Mouse (Mus musculus) liver, postnatal 0 days (tissue): Measurements from ENCODE around the gene Ssh2. TPM values are rescaled to one million over a fixed set of nuclear protein-coding genes. Genes with fewer than 3 reads are reported as not detected.

ENCODE experiments used
- ATAC-seq: fragments of 200-750 bp; cut with Nextera tagmentation; 2 replicates; pipeline ENCODE4 v1.8.0; 2017; ENCODE audit warnings: mild to moderate bottlenecking, moderate library complexity
- DNase-seq: peaks from one replicate; pipeline ENCODE4 v3.0.0-alpha.2; 2016
- H3K27ac ChIP-seq: fragments of 300-500 bp; sonication (generic); 2 replicates; pipeline ENCODE4 v1.5.1; 2014; ENCODE audit warnings: antibody characterized with exemption, moderate library complexity, mild to moderate bottlenecking, low read depth
- H3K27me3 ChIP-seq: fragments of 300-500 bp; sonication (generic); 2 replicates; pipeline ENCODE4 v1.6.1; 2014; ENCODE audit warnings: low read length, control low read depth, mixed read lengths; ENCODE audit not compliant: insufficient read depth
- H3K36me3 ChIP-seq: fragments of 300-500 bp; sonication (generic); replicated peaks from 2 replicates; pipeline ENCODE4 v1.6.1; 2014; ENCODE audit warnings: mild to moderate bottlenecking, control low read depth, low read length, moderate library complexity, mixed read lengths; ENCODE audit not compliant: insufficient read depth
- H3K4me1 ChIP-seq: fragments of 300-500 bp; sonication (generic); 2 replicates; pipeline ENCODE4 v1.6.1; 2014; ENCODE audit warnings: antibody characterized with exemption, mild to moderate bottlenecking, control low read depth; ENCODE audit not compliant: insufficient read depth
- H3K4me2 ChIP-seq: fragments of 300-500 bp; sonication (generic); 2 replicates; pipeline ENCODE4 v1.6.1; 2014; ENCODE audit warnings: low read depth, mild to moderate bottlenecking, low read length, moderate library complexity, mixed read lengths
- H3K4me3 ChIP-seq: fragments of 300-500 bp; sonication (generic); 2 replicates; pipeline ENCODE4 v1.5.1; 2014; ENCODE audit warnings: low read depth, low read length
- H3K9ac ChIP-seq: fragments of 300-500 bp; sonication (generic); replicated peaks from 2 replicates; pipeline ENCODE4 v1.6.1; 2014; ENCODE audit warnings: mild to moderate bottlenecking, moderate library complexity
- H3K9me3 ChIP-seq: fragments of 300-500 bp; sonication (generic); 2 replicates; pipeline ENCODE4 v1.6.1; 2016; ENCODE audit warnings: mild to moderate bottlenecking, control low read depth, low read length, mixed read lengths
- CTCF ChIP-seq: sonication (generic); IDR thresholded peaks from 2 replicates; pipeline ENCODE4 v1.5.1; 2016; ENCODE audit warnings: antibody characterized with exemption, low read depth
- EP300 ChIP-seq: IDR thresholded peaks from 2 replicates; pipeline ENCODE4 v1.6.1; 2016; ENCODE audit warnings: antibody characterized with exemption, low read depth, mild to moderate bottlenecking
- WGBS: fragments of 180-500 bp; shearing (Covaris S2); extraction: QIAGEN DNeasy Blood & Tissue Kit; methylation state at CpG from one replicate; pipeline ENCODE4 v1.1.7; 2014; ENCODE audit not compliant: insufficient replicate concordance; 5-methylcytosine and 5-hydroxymethylcytosine counted together
- polyA plus RNA-seq: library from polyadenylated mRNA; unstranded; fragments of >200 nt; fragmentation: Nextera tagmentation; extraction: Ambion mirVana; gene quantifications from 2 replicates; pipeline ENCODE4 v1.2.1, GENCODE M21; 2015

Ssh2 gene
- 3.7 and 4.4 TPM in 2 replicates for polyA plus RNA-seq

GRCm38 (mm10) chr11:77215951-77216760 is at the start of gene Ssh2:
TSS of gene Ssh2 (plus strand) at chr11:77216287.
- no peak for TF ChIP-seq EP300
- TF ChIP-seq CTCF = no peak
- Histone ChIP-seq H3K36me3 (no peaks in the 10 kb centered on the region), H3K4me1 (peaks cover 8% of the 10 kb centered on the region), H3K27me3 (no peaks in the 10 kb centered on the region), H3K9me3 (no peaks in the 10 kb centered on the region), H3K9ac (peak within 1 kb of the TSS; percentile 85), H3K4me2 (peak within 1 kb of the TSS; percentile 99), H3K27ac (peak within 1 kb of the TSS; percentile 79), H3K4me3 (peak within 1 kb of the TSS; percentile 77)
- DNase-seq (peak; percentile 91), ATAC-seq (peak; percentile 91)
- WGBS = 0% methylated on average over 56 of the region's 82 CpGs

GRCm38 (mm10) chr11:77173731-77174130 is 42.4 kb upstream of the Ssh2 start:
- Histone ChIP-seq H3K9ac (no peak overlapping the region), H3K27me3 (no peaks in the 10 kb centered on the region), H3K4me2 (no peak overlapping the region), H3K36me3 (no peaks in the 10 kb centered on the region), H3K4me3 (no peak overlapping the region), H3K9me3 (no peaks in the 10 kb centered on the region), H3K27ac (no peak overlapping the region), H3K4me1 (no peaks in the 10 kb centered on the region)
- 79% methylated on average over 4 of the region's 4 CpGs for WGBS
- DNase-seq = no peak
- no peak for ATAC-seq
- TF ChIP-seq CTCF (no peak), EP300 (no peak)

DNA sequence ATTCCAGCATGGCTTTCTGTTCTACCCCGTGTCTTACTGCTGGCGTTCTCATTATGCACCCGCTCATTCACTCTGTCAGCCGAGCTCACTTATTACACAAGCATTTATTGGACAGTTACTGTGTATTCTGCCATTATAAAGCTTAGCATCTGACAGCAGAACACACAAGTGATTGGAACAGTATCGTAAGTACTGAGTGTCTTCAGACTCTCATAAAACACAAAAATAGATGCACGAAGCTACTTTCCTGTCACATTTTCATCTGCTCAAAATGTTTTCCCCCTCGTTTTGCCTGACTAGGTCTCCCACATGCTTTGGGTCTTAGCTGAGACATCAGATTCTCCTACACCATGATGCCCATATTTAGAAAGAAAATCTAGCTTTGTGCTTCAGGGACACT is 41.6 kb upstream of the Ssh2 start:
- Histone ChIP-seq H3K36me3 (no peaks in the 10 kb centered on the region), H3K9ac (no peak overlapping the region), H3K9me3 (no peaks in the 10 kb centered on the region), H3K4me2 (no peak overlapping the region), H3K27ac (no peak overlapping the region), H3K27me3 (no peaks in the 10 kb centered on the region), H3K4me1 (no peaks in the 10 kb centered on the region), H3K4me3 (no peak overlapping the region)
- WGBS = 80% methylated on average over 7 of the region's 7 CpGs
- ATAC-seq = no peak
- TF ChIP-seq EP300 (no peak), CTCF (no peak)
- DNase-seq = no peak

DNA sequence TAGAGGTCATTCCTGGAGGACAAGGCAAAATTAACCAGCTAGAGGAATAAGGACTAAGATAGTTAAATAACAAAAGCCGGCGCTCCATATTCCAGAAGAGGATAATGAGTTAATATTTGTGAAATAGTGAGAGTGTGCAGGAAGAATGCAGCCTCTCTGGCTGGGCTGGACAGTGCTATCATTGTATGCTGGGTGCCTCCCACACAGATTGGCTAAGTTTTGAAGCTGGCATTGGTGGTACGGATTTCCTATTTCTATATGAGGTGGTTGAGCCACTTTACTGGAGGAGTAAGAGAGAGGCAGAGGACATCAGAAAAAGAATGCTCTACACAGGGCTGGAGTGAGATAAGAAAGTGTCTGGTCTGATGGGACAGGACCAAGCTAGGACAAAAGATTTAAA is 36.3 kb upstream of the Ssh2 start:
- Histone ChIP-seq H3K4me2 (no peak overlapping the region), H3K9me3 (no peaks in the 10 kb centered on the region), H3K27ac (no peak overlapping the region), H3K4me1 (no peaks in the 10 kb centered on the region), H3K9ac (no peak overlapping the region), H3K27me3 (no peaks in the 10 kb centered on the region), H3K36me3 (no peaks in the 10 kb centered on the region), H3K4me3 (no peak overlapping the region)
- TF ChIP-seq EP300 = no peak
- no peak for TF ChIP-seq CTCF
- 78% methylated on average over 3 of the region's 3 CpGs for WGBS
- no peak for ATAC-seq
- DNase-seq = no peak

- Histone ChIP-seq H3K27ac (no peak overlapping the region), H3K4me2 (no peak overlapping the region), H3K36me3 (no peaks in the 10 kb centered on the region)
These were observed 35.2 kb upstream of the Ssh2 start for GRCm38 (mm10) chr11:77180886-77181285.

GRCm38 (mm10) chr11:77181528-77181927 is 34.6 kb upstream of the Ssh2 start:
- WGBS = 47% methylated on average over 5 of the region's 5 CpGs
- Histone ChIP-seq H3K36me3 (no peaks in the 10 kb centered on the region), H3K4me1 (0 out of 2 replicates have a peak, but pooled peaks cover 3% of the 10 kb centered on the region), H3K4me2 (no peak overlapping the region), H3K27ac (no peak overlapping the region), H3K9ac (no peak overlapping the region), H3K4me3 (no peak overlapping the region), H3K27me3 (no peaks in the 10 kb centered on the region), H3K9me3 (no peaks in the 10 kb centered on the region)
- DNase-seq (no peak), ATAC-seq (no peak)
- TF ChIP-seq EP300 (no peak), CTCF (no peak)

More at GRCm38 (mm10) chr11:77180886-77181285, 35.2 kb upstream of the Ssh2 start:
- DNase-seq = no peak
- Histone ChIP-seq H3K4me1 (0 out of 2 replicates have a peak, but pooled peaks cover 3% of the 10 kb centered on the region), H3K27me3 (no peaks in the 10 kb centered on the region), H3K4me3 (no peak overlapping the region), H3K9ac (no peak overlapping the region), H3K9me3 (no peaks in the 10 kb centered on the region)
- ATAC-seq = no peak
- 53% methylated on average over 4 of the region's 4 CpGs for WGBS
- TF ChIP-seq CTCF = no peak
- no peak for TF ChIP-seq EP300

- ATAC-seq = no peak
These were observed 34.0 kb upstream of the Ssh2 start for GRCm38 (mm10) chr11:77182041-77182440.

More at GRCm38 (mm10) chr11:77182041-77182440, 34.0 kb upstream of the Ssh2 start:
- no peak overlapping the region for H3K27ac ChIP-seq
- H3K4me2 ChIP-seq = no peak overlapping the region
- H3K4me1 ChIP-seq = 0 out of 2 replicates have a peak, but pooled peaks cover 3% of the 10 kb centered on the region
- DNase-seq = no peak
- no peak overlapping the region for H3K9ac ChIP-seq
- H3K36me3 ChIP-seq = no peaks in the 10 kb centered on the region
- H3K9me3 ChIP-seq = no peaks in the 10 kb centered on the region
- no peaks in the 10 kb centered on the region for H3K27me3 ChIP-seq
- H3K4me3 ChIP-seq = no peak overlapping the region
- 71% methylated on average over 2 of the region's 2 CpGs for WGBS
- TF ChIP-seq EP300 = no peak
- no peak for TF ChIP-seq CTCF
